Mouse (Mus musculus) MEL (cell line): ENCODE results near the gene Ccnt2. TPM values are rescaled to one million over a fixed set of nuclear protein-coding genes. Genes with fewer than 3 reads are reported as not detected.
A peak's percentile ranks its signal among the peaks of the same experiment; 100 is the strongest.

ENCODE experiments used
- DNase-seq: peaks from one replicate; pipeline ENCODE4 v3.0.0; 2011; ENCODE audit warnings: low read depth, low spot score
- H3K27ac ChIP-seq: 2 replicates; pipeline ENCODE4 v1.5.1; 2012; ENCODE audit warnings: low read depth, mild to moderate bottlenecking, control low read depth, low read length, moderate library complexity; ENCODE audit not compliant: control insufficient read depth
- H3K27me3 ChIP-seq, 2 experiments: fragments of 150-350 bp in 1 of 2; sonication (generic) in 1 of 2; 2 replicates each; pipeline ENCODE4 v1.6.1; 2012; ENCODE audit warnings: low read length in 2 of 2, mild to moderate bottlenecking in 2 of 2, improper control_type of control experiment in 1 of 2, moderate library complexity in 1 of 2; ENCODE audit not compliant: insufficient read depth in 2 of 2, control insufficient read depth in 1 of 2
- H3K36me3 ChIP-seq, 2 experiments: 2 replicates each; pipeline ENCODE4 v1.6.1; 2012 to 2014; ENCODE audit warnings: low read length in 2 of 2, improper control_type of control experiment in 1 of 2, inconsistent platforms in 1 of 2, mild to moderate bottlenecking in 1 of 2; ENCODE audit not compliant: insufficient read depth in 2 of 2, control insufficient read depth in 1 of 2
- H3K4me1 ChIP-seq, 2 experiments: fragments of 150-350 bp in 1 of 2; sonication (generic) in 1 of 2; 2 replicates each; pipeline ENCODE4 v1.6.1; 2012; ENCODE audit warnings: low read length in 2 of 2, improper control_type of control experiment in 1 of 2, mild to moderate bottlenecking in 1 of 2; ENCODE audit not compliant: insufficient read depth in 2 of 2, control insufficient read depth in 1 of 2
- H3K4me3 ChIP-seq, 2 experiments: fragments of 150-350 bp in 1 of 2; sonication (generic) in 1 of 2; 2 replicates each; pipeline ENCODE4 v1.5.1; 2012; ENCODE audit warnings: low read depth in 2 of 2, low read length in 2 of 2, mild to moderate bottlenecking in 2 of 2, moderate library complexity in 2 of 2, control low read depth in 1 of 2, improper control_type of control experiment in 1 of 2; ENCODE audit not compliant: control insufficient read depth in 1 of 2, insufficient read depth in 1 of 2
- H3K79me2 ChIP-seq: 2 replicates; pipeline ENCODE4 v1.6.1; 2012; ENCODE audit warnings: mild to moderate bottlenecking, low read length, moderate library complexity; ENCODE audit not compliant: control insufficient read depth, poor library complexity, insufficient read depth
- H3K9ac ChIP-seq: 2 replicates; pipeline ENCODE4 v1.6.1; 2012; ENCODE audit warnings: low read depth, mild to moderate bottlenecking, control low read depth, low read length, moderate library complexity; ENCODE audit not compliant: control insufficient read depth, poor library complexity, severe bottlenecking
- H3K9me3 ChIP-seq: fragments of 150-350 bp; sonication (generic); replicated peaks from 2 replicates; pipeline ENCODE4 v1.6.1; 2012; ENCODE audit warnings: mild to moderate bottlenecking, low read length, improper control_type of control experiment, moderate library complexity; ENCODE audit not compliant: insufficient read depth
- BHLHE40 ChIP-seq: IDR thresholded peaks from 2 replicates; pipeline ENCODE4 v1.6.1; 2012; ENCODE audit warnings: low read depth, mild to moderate bottlenecking, inconsistent platforms, low read length, improper control_type of control experiment, borderline replicate concordance
- CHD1 ChIP-seq: IDR thresholded peaks from 2 replicates; pipeline ENCODE4 v1.6.1; 2012; ENCODE audit warnings: low read depth, mild to moderate bottlenecking, inconsistent platforms, low read length, improper control_type of control experiment
- CTCF ChIP-seq, 3 experiments: IDR thresholded peaks in 2 of 3; conservative IDR thresholded peaks in 1 of 3; 2 replicates each; pipeline ENCODE4 v1.5.1; 2011 to 2012; ENCODE audit warnings: low read length in 3 of 3, low read depth in 2 of 3, mild to moderate bottlenecking in 2 of 3, improper control_type of control experiment in 1 of 3, inconsistent platforms in 1 of 3, mixed read lengths in 1 of 3, moderate library complexity in 1 of 3; ENCODE audit not compliant: control insufficient read depth in 1 of 3, insufficient read depth in 1 of 3, poor library complexity in 1 of 3, severe bottlenecking in 1 of 3
- E2F4 ChIP-seq: IDR thresholded peaks from 2 replicates; pipeline ENCODE4 v1.6.1; 2011; ENCODE audit warnings: low read depth, low read length, improper control_type of control experiment, borderline replicate concordance
- EP300 ChIP-seq, 2 experiments: IDR thresholded peaks; 2 replicates each; pipeline ENCODE4 v1.6.1; 2011; ENCODE audit warnings: improper control_type of control experiment in 2 of 2, low read length in 2 of 2, low read depth in 1 of 2, mild to moderate bottlenecking in 1 of 2
- GATA1 ChIP-seq: IDR thresholded peaks from 2 replicates; pipeline ENCODE4 v1.6.1; 2011; ENCODE audit warnings: low read depth, low read length, improper control_type of control experiment
- JUND ChIP-seq: IDR thresholded peaks from 2 replicates; pipeline ENCODE4 v1.6.1; 2011; ENCODE audit warnings: low read depth, mild to moderate bottlenecking, improper control_type of control experiment, low read length
- MAZ ChIP-seq: IDR thresholded peaks from 2 replicates; pipeline ENCODE4 v1.6.1; 2012; ENCODE audit warnings: low read depth, mild to moderate bottlenecking, inconsistent platforms, low read length, improper control_type of control experiment
- MYB ChIP-seq: IDR thresholded peaks from 2 replicates; pipeline ENCODE4 v1.6.1; 2011; ENCODE audit warnings: mild to moderate bottlenecking, low read depth, low read length, improper control_type of control experiment
- MYC ChIP-seq: IDR thresholded peaks from 2 replicates; pipeline ENCODE4 v1.6.1; 2011; ENCODE audit warnings: low read depth, mild to moderate bottlenecking, low read length, improper control_type of control experiment, moderate library complexity
- POLR2A ChIP-seq, 2 experiments: IDR thresholded peaks; 2 replicates each; pipeline ENCODE4 v1.6.1; 2011 to 2012; ENCODE audit warnings: low read length in 2 of 2, mild to moderate bottlenecking in 2 of 2, control low read depth in 1 of 2, improper control_type of control experiment in 1 of 2, low read depth in 1 of 2, moderate library complexity in 1 of 2; ENCODE audit not compliant: control insufficient read depth in 1 of 2, insufficient read depth in 1 of 2, poor library complexity in 1 of 2
- POLR2AphosphoS2 ChIP-seq: IDR thresholded peaks from 2 replicates; pipeline ENCODE4 v1.6.1; 2011; ENCODE audit warnings: low read length, improper control_type of control experiment
- POLR2AphosphoS5 ChIP-seq: IDR thresholded peaks from 2 replicates; pipeline ENCODE4 v1.6.1; 2012; ENCODE audit warnings: low read depth, borderline replicate concordance, mild to moderate bottlenecking, inconsistent platforms, low read length, moderate library complexity, mixed read lengths
- RCOR1 ChIP-seq: IDR thresholded peaks from 2 replicates; pipeline ENCODE4 v1.6.1; 2012; ENCODE audit warnings: low read depth, mild to moderate bottlenecking, inconsistent platforms, low read length, improper control_type of control experiment
- SIN3A ChIP-seq: IDR thresholded peaks from 2 replicates; pipeline ENCODE4 v1.6.1; 2012; ENCODE audit warnings: low read length, improper control_type of control experiment, inconsistent platforms
- SMC3 ChIP-seq: IDR thresholded peaks from 2 replicates; pipeline ENCODE4 v1.6.1; 2011; ENCODE audit warnings: low read depth, low read length, improper control_type of control experiment
- TBP ChIP-seq: IDR thresholded peaks from 2 replicates; pipeline ENCODE4 v1.8.0; 2011; ENCODE audit warnings: low read depth, low read length, improper control_type of control experiment
- UBTF ChIP-seq: IDR thresholded peaks from 2 replicates; pipeline ENCODE4 v1.6.1; 2012; ENCODE audit warnings: low read depth, mild to moderate bottlenecking, inconsistent platforms, low read length, improper control_type of control experiment, moderate library complexity, borderline replicate concordance; ENCODE audit not compliant: insufficient read depth
- USF1 ChIP-seq: IDR thresholded peaks from 2 replicates; pipeline ENCODE4 v1.6.1; 2014; ENCODE audit warnings: low read depth, mild to moderate bottlenecking, inconsistent platforms, low read length, improper control_type of control experiment, moderate library complexity
- USF2 ChIP-seq, 2 experiments: IDR thresholded peaks; 2 replicates each; pipeline ENCODE4 v1.6.1; 2011 to 2012; ENCODE audit warnings: improper control_type of control experiment in 2 of 2, low read length in 2 of 2, borderline replicate concordance in 1 of 2, inconsistent platforms in 1 of 2, low read depth in 1 of 2, mild to moderate bottlenecking in 1 of 2; ENCODE audit not compliant: insufficient read depth in 1 of 2
- ZC3H11A ChIP-seq: IDR thresholded peaks from 2 replicates; pipeline ENCODE4 v1.6.1; 2012; ENCODE audit warnings: low read depth, mild to moderate bottlenecking, inconsistent platforms, low read length, improper control_type of control experiment
- ZMIZ1 ChIP-seq: IDR thresholded peaks from 2 replicates; pipeline ENCODE4 v1.6.1; 2012; ENCODE audit warnings: low read depth, mild to moderate bottlenecking, inconsistent platforms, low read length, improper control_type of control experiment, moderate library complexity
- polyA plus RNA-seq, 2 experiments: library from polyadenylated mRNA; stranded (reverse) in 1 of 2; unstranded in 1 of 2; fragments of >175 nt in 1 of 2; fragments of >200 nt in 1 of 2; gene quantifications; 2 replicates each; pipeline versions ENCODE4 v1.2.1 to v1.2.4; 2012; ENCODE audit warnings: low replicate concordance in 2 of 2, low read depth in 1 of 2; ENCODE audit not compliant: insufficient read length in 2 of 2, insufficient read depth in 1 of 2, missing spikeins in 1 of 2
- total RNA-seq: library from RNA; depleted of rRNA; stranded (reverse); fragments of 300-350 nt; gene quantifications from 2 replicates; pipeline ENCODE4 v1.2.3, GENCODE M21; 2012

Gene Ccnt2
- total and polyA plus RNA-seq, 3 experiments, result 20.6 to 31.5 (median 26.7) TPM

GRCm38 (mm10) chr1:127765468-127765867 lies 8.5 kb upstream of the Ccnt2 start (continued):
- TF ChIP-seq UBTF, result no peak
- TF ChIP-seq JUND, result no peak

- Histone ChIP-seq H3K9ac (no peak overlapping the region), H3K79me2 (peaks cover 1% of the 10 kb centered on the region; the same call in 1 of the 2 replicates), H3K27ac (no peak overlapping the region), H3K4me1 (no peaks in the 10 kb centered on the region; a peak in 1 of 4 replicates), H3K4me3 (no peak overlapping the region), H3K9me3 (no peaks in the 10 kb centered on the region), H3K27me3 (no peaks in the 10 kb centered on the region), H3K36me3 (peaks cover 0 to 2% of the 10 kb centered on the region in 2 experiments; a peak in 2 of 4 replicates)
- no peak for TF ChIP-seq GATA1
- no peak for TF ChIP-seq USF2 (IDR thresholded peaks at IDR 0.05; ENCODE audit: borderline replicate concordance in 1 of 2, insufficient read depth in 1 of 2, low read depth in 1 of 2, low read length in 2 of 2)
- DNase-seq, result no peak
Measured at GRCm38 (mm10) chr1:127766741-127767140, 7.2 kb upstream of the Ccnt2 start.

GRCm38 (mm10) chr1:127773198-127773802 lies 664 bp upstream of the Ccnt2 start:
- no peak for DNase-seq
- no peaks in the 10 kb centered on the region for H3K27me3 ChIP-seq
- peak; percentile 75; the same call in 1 of the 2 replicates for TF ChIP-seq MYB
- TF ChIP-seq POLR2A (IDR thresholded peaks at IDR 0.05; ENCODE audit: control insufficient read depth in 1 of 2, insufficient read depth in 1 of 2, low read depth in 1 of 2, low read length in 2 of 2, poor library complexity in 1 of 2), result no peak; a peak in 1 of 4 replicates
- no peak for TF ChIP-seq CTCF (IDR thresholded peaks at IDR 0.05 in 2 of 3, conservative IDR thresholded peaks at IDR 0.05 in 1 of 3; ENCODE audit: control insufficient read depth in 1 of 3, insufficient read depth in 1 of 3, low read depth in 2 of 3, low read length in 3 of 3, poor library complexity in 1 of 3, severe bottlenecking in 1 of 3)
- TF ChIP-seq POLR2AphosphoS5, result peak; percentile 15; the same call in 1 of the 2 replicates
- TF ChIP-seq BHLHE40, result no peak
- peak; percentile 84; the same call in 1 of the 2 replicates for TF ChIP-seq ZMIZ1
- TF ChIP-seq GATA1, result no peak
- no peak for TF ChIP-seq USF1
- peak; percentile 91 for TF ChIP-seq TBP
- peak; percentile 74; the same call in 1 of the 2 replicates for TF ChIP-seq CHD1
- TF ChIP-seq RCOR1, result no peak
- no peak for TF ChIP-seq USF2 (IDR thresholded peaks at IDR 0.05; ENCODE audit: borderline replicate concordance in 1 of 2, insufficient read depth in 1 of 2, low read depth in 1 of 2, low read length in 2 of 2)
- peak; percentile 73 for TF ChIP-seq SIN3A
- TF ChIP-seq MYC, result 0 out of 2 replicates have a peak, but pooled peaks have one; percentile 4
- TF ChIP-seq EP300 (IDR thresholded peaks at IDR 0.05; ENCODE audit: low read depth in 1 of 2, low read length in 2 of 2), result 0 out of 4 replicates have a peak, but pooled peaks of 1 of the 2 experiments have one; percentile 47
- TF ChIP-seq MAZ, result no peak
- TF ChIP-seq E2F4, result 0 out of 2 replicates have a peak, but pooled peaks have one; percentile 18
- TF ChIP-seq SMC3, result no peak
- no peak for TF ChIP-seq ZC3H11A
- TF ChIP-seq POLR2AphosphoS2, result peak; percentile 84; the same call in 1 of the 2 replicates
- peaks cover 3 to 22% of the 10 kb centered on the region in 2 experiments; a peak in 3 of 4 replicates for H3K36me3 ChIP-seq
- H3K9ac ChIP-seq, result peak overlapping the region; percentile 95
- no peaks in the 10 kb centered on the region for H3K9me3 ChIP-seq
- peaks cover 48% of the 10 kb centered on the region for H3K79me2 ChIP-seq
- H3K4me1 ChIP-seq, result peaks cover 3 to 4% of the 10 kb centered on the region in 2 experiments; a peak in 3 of 4 replicates
- peak overlapping the region; percentile 95 for H3K4me3 ChIP-seq
- peak overlapping the region; percentile 98 for H3K27ac ChIP-seq
